Mouse (Mus musculus) spleen, postnatal 14 days (tissue): ENCODE measurements around the gene Rin3.
"Not testable (repeated sequence)": the region's sequence is repeated elsewhere in the genome, so short reads cannot be mapped to it uniquely, and the experiment has no call there.

Source experiments
- DNase-seq, 2 experiments: peaks; one replicate each; pipeline ENCODE4 v3.0.0; 2021 to 2022; ENCODE audit warnings: low spot score in 2 of 2

Rin3 gene

GRCm38 (mm10) chr12:102282763-102283482 lies at the start of gene Rin3:
Gene Rin3, plus strand, starts transcription at chr12:102283048.
- peak; percentile 36 to 45 for DNase-seq

- no peak for DNase-seq
These were observed 47.3 kb upstream of the Rin3 start for GRCm38 (mm10) chr12:102235551-102235950.

GRCm38 (mm10) chr12:102236317-102236716 lies 46.5 kb upstream of the Rin3 start:
- no peak for DNase-seq

GRCm38 (mm10) chr12:102242076-102242722 lies 40.6 kb upstream of the Rin3 start:
- DNase-seq, result no peak

GRCm38 (mm10) chr12:102243915-102244314 lies 38.9 kb upstream of the Rin3 start:
- no peak for DNase-seq

- no peak for DNase-seq
These were observed 36.6 kb upstream of the Rin3 start for GRCm38 (mm10) chr12:102246226-102246625.

GRCm38 (mm10) chr12:102248104-102248503 lies 34.7 kb upstream of the Rin3 start:
- DNase-seq, result no peak

GRCm38 (mm10) chr12:102250316-102250715 lies 32.5 kb upstream of the Rin3 start:
- no peak for DNase-seq

GRCm38 (mm10) chr12:102251070-102251469 lies 31.8 kb upstream of the Rin3 start:
- DNase-seq, result no peak

GRCm38 (mm10) chr12:102251985-102252384 lies 30.9 kb upstream of the Rin3 start:
- DNase-seq, result no peak

- DNase-seq, result no peak
These were observed 30.3 kb upstream of the Rin3 start for GRCm38 (mm10) chr12:102252525-102252924.

- DNase-seq, result no peak
These were observed 27.8 kb upstream of the Rin3 start for GRCm38 (mm10) chr12:102255012-102255411.

- DNase-seq, result no peak
These were observed 24.2 kb upstream of the Rin3 start for GRCm38 (mm10) chr12:102258522-102259112.

- no peak for DNase-seq
These were observed 20.9 kb upstream of the Rin3 start for GRCm38 (mm10) chr12:102261933-102262396.

GRCm38 (mm10) chr12:102262809-102263208 lies 20.0 kb upstream of the Rin3 start:
- no peak for DNase-seq

GRCm38 (mm10) chr12:102263249-102263648 lies 19.6 kb upstream of the Rin3 start:
- DNase-seq, result no peak

GRCm38 (mm10) chr12:102266433-102266832 lies 16.4 kb upstream of the Rin3 start:
- no peak for DNase-seq

GRCm38 (mm10) chr12:102269144-102269543 lies 13.7 kb upstream of the Rin3 start:
- DNase-seq, result no peak

- DNase-seq, result no peak
These were observed 12.0 kb upstream of the Rin3 start for GRCm38 (mm10) chr12:102270776-102271405.

GRCm38 (mm10) chr12:102271447-102271846 lies 11.4 kb upstream of the Rin3 start:
- DNase-seq, result no peak

- DNase-seq, result no peak
These were observed 6.9 kb upstream of the Rin3 start for GRCm38 (mm10) chr12:102275833-102276443.

- not testable (repeated sequence) for DNase-seq
These were observed 2.6 kb upstream of the Rin3 start for GRCm38 (mm10) chr12:102280290-102280689.
